Mouse (Mus musculus) embryo, embryonic 10 days (tissue): Measurements from ENCODE around the gene Rab25.
A peak's percentile ranks its signal among the peaks of the same experiment; 100 is the strongest.

Experiments
- DNase-seq: peaks from one replicate; pipeline ENCODE4 v3.0.0-alpha.2; 2015; ENCODE audit warnings: low spot score

Rab25 gene

GRCm38 (mm10) chr3:88525021-88525420, 23.1 kb downstream of the Rab25 start:
- DNase-seq = no peak

DNA sequence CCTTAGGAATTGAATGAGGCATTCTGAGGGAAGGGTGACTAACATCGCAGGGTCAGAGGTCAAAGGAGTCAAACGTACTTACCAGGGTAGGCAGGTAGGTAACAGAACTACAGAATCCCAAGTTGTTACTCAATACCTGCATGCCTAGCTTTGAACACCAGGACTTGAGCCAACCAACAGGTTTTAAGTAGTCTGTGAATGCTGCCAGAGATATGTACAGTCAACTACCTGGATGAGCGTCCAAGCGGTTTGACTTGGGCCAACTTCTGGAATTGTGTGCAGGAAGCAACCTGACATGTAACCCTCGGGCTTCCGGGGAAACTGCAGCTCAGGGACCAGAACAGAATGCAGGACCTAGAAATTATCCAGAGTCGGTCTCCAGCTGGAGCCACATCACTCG, 25.1 kb downstream of the Rab25 start:
- no peak for DNase-seq

DNA sequence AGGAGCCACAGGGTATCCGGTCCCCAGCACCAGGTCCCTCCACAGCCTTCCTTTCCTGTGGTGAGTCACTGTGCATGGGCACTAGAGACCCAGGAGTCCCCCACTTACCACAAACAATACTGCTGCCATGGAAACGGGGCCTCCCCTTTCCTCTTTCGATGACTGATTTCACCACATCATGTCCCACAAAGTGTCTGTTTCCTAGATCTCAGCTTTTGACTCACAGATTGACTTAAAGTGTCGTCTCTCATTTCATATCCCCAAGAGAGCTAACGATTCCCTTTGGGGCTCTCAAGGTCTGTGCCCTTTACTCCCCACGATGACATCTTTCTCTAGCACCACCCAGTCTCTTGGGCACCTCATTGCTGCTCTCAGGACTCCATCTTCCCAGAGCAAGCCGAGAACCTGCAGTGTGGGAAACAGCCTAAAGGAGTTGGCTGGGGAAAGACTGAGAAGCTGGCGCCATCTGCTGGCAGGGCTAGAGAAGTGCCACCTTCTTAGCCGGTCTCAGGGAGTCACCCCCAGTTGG, 26.2 kb downstream of the Rab25 start:
- peak; percentile 82 for DNase-seq

GRCm38 (mm10) chr3:88521156-88521555, 26.9 kb downstream of the Rab25 start:
- DNase-seq = no peak

DNA sequence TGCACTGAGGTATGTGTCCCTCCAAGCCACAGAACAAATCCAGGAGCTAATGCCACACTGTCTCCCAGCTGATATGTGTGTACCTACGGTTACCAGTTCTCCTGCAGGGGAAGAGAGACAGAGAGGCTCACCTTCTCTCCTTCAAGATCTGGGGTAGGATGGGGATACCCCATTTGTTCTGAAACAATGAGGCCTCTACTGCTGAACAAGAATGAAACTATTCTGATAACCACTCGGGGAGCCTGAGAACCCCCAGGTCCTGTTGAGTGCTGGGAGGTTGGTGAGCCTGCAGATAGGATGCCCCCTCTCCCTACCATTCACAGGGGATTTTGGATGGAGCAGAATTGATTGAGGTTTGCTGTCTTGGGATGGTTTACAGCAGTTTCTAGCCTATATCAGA, 28.0 kb downstream of the Rab25 start:
- DNase-seq = no peak

GRCm38 (mm10) chr3:88518411-88518810, 29.7 kb downstream of the Rab25 start:
- no peak for DNase-seq

- DNase-seq = no peak
These were observed 31.7 kb downstream of the Rab25 start for GRCm38 (mm10) chr3:88516407-88516806.

- no peak for DNase-seq
These were observed 33.1 kb downstream of the Rab25 start for GRCm38 (mm10) chr3:88515095-88515386.

- DNase-seq = no peak
These were observed 33.6 kb downstream of the Rab25 start for GRCm38 (mm10) chr3:88514231-88515094.

GRCm38 (mm10) chr3:88513546-88514115, 34.5 kb downstream of the Rab25 start:
- no peak for DNase-seq

DNA sequence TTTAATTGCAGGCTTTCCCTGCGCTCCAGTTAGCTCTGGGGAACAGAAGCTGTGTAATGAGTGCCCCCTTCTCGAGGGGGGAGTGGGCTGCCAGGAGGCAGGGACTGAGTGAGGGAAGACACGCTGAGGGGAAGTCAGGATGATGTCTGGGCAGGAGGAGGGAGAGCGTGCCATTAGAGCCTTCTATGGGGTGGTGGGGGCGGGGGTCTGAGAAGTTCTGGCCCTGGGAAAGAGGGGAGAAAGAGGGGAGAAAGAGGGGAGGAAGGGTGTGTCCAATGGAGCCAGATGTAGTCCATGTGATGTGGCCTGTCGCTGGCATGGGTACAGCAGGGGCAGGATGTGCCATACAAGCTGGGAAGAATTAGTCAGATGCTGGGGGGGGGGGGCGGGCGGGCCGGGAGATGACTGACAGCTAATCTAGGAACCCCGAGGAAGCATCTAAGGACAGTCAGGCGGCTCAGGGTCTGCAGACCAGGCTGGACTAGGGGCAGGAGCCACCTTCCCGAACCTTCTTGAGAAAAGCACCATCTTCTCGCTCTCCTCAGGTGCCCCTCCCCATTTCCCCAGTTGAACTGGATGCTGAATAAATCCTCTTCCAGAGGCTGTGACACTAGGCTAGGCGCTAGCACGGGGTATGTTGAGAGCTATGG, 35.1 kb downstream of the Rab25 start:
- no peak for DNase-seq

GRCm38 (mm10) chr3:88512141-88512895, 35.8 kb downstream of the Rab25 start:
- no peak for DNase-seq

- no peak for DNase-seq
These were observed 36.5 kb downstream of the Rab25 start for GRCm38 (mm10) chr3:88511559-88511958.

DNA sequence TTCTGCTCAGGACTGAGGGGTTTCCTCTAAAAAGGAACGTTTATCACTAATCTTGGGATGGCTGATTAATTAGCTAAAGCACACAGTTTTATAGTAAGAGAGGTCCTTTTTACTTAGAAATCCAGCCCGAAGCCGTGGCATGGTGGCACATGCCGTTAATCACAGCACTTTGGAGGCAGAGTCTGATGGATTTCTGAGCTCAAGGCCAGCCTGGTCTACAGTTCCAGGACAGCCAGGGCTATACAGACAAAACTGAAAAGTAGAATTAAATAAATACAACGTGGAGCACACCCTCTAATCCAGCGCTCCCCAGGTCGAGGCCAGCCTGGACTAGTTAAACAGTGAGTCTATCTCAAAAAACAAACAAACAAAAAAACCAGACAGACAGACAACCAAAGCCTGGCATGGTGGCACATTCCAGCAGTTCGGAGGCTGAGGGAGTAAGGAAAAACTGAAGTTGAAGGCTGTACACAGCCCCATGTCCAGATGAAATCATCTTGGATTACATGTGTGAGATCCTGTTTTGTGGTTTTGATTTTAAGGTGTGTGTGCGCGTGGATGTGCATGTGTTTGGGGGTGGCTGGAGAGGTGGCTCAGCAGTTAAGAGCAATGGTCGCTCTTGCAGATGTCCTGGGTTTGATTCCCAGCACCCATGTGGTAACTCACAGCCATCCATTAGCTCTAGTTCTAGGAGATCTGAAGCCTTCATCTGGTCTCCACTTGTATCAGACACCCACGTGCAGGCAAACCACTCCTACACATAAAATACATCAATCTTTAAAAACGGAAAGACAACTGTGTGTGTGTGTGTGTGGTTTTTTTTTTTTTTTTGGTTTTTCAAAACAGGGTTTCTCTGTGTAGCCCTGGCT, 37.4 kb downstream of the Rab25 start:
- DNase-seq = no peak

- DNase-seq = peak; percentile 92
These were observed 38.2 kb downstream of the Rab25 start, which contains the start of gene Lmna for GRCm38 (mm10) chr3:88509692-88510420. Gene Lmna (minus strand): TSS chr3:88509956.

GRCm38 (mm10) chr3:88509250-88509649, 38.9 kb downstream of the Rab25 start:
- DNase-seq = no peak

- DNase-seq = no peak
These were observed 42.3 kb downstream of the Rab25 start for GRCm38 (mm10) chr3:88505765-88506164.

DNA sequence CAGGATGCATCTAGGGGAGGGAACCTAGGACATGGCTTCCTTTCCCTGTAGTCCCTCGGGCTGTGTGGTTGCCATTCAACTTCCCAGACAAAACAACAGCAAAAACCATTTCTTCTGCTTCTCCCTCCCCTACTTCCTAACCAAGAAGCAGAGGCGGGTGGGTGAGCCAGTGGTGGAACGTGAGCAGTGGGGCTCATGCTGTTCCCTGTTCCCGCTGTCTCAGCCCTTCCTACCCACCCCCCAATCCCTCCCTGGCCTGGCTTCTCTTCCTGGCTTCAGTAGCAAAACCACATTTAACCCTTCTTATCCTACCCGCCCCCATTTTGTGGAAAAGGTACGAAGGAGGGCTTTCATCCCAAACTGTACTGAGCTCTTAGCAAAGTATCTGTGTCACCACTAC, 43.0 kb downstream of the Rab25 start:
- no peak for DNase-seq

DNA sequence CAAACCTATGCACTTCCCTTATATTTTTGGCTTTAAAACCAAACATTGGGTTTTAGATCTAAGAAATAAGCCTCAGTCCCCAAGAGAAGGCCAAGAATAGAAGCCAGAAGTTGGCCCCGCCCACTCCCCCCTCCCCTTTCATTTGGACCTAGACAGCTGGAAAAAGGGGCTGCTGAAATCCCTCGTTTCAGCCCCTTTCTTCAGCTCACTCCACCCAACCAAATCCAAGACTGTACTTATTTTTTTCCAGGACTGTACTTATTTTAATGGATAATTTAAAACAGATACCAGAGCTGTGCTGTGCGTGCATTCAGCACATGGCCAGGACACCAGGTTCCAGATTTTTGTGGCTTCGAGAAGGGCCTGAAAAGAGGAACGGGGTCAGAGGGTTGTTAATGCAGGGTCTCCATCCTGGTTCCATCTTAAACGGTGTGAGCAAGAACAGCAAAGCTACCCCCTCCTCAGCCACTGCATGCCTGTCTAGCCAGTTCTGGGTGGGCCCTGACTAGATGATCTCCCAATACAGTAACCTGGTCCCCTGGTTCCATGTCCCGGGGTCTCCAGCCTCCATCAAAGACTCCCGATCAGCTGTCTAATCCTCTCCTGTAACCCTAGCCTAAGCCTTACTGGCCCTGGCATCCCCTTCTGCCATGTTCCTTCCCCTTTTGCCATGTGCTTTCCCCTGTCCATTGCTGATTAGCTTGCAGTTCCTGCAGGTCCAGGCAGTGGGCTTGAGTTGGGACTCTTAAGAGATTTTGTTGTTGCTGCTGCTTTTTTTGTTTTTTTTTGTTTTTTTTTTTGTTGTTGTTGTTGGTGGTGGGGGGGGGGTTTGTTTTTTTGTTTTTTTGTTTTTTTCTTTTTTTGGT, 44.0 kb downstream of the Rab25 start:
- DNase-seq = no peak

GRCm38 (mm10) chr3:88503505-88503863, 44.6 kb downstream of the Rab25 start:
- DNase-seq = no peak
